Mouse (Mus musculus) heart, embryonic 15.5 days (tissue): Measurements from ENCODE around the gene Irf9. TPM values are rescaled to one million over a fixed set of nuclear protein-coding genes. Genes with fewer than 3 reads are reported as not detected.

Experiments
- ATAC-seq: fragments of 200-750 bp; cut with Nextera tagmentation; replicated peaks from 2 replicates; pipeline ENCODE4 v1.8.0; 2017; ENCODE audit warnings: low read depth, moderate TSS enrichment; ENCODE audit not compliant: insufficient number of reproducible peaks, insufficient read depth, low FRiP score
- H3K27ac ChIP-seq: fragments of 300-500 bp; sonication (generic); 2 replicates; pipeline ENCODE4 v1.5.1; 2015; ENCODE audit warnings: mild to moderate bottlenecking, inconsistent platforms
- H3K27me3 ChIP-seq: fragments of 300-500 bp; sonication (generic); 2 replicates; pipeline ENCODE4 v1.6.1; 2015; ENCODE audit warnings: inconsistent platforms
- H3K36me3 ChIP-seq: fragments of 300-500 bp; sonication (generic); 2 replicates; pipeline ENCODE4 v1.6.1; 2015; ENCODE audit warnings: mild to moderate bottlenecking, inconsistent platforms
- H3K4me1 ChIP-seq: fragments of 300-500 bp; sonication (generic); replicated peaks from 2 replicates; pipeline ENCODE4 v1.6.1; 2015; ENCODE audit warnings: inconsistent platforms
- H3K4me2 ChIP-seq: fragments of 300-500 bp; sonication (generic); 2 replicates; pipeline ENCODE4 v1.6.1; 2015; ENCODE audit warnings: inconsistent platforms, mild to moderate bottlenecking, moderate library complexity
- H3K4me3 ChIP-seq: fragments of 300-500 bp; sonication (generic); 2 replicates; pipeline ENCODE4 v1.5.1; 2015; ENCODE audit warnings: mild to moderate bottlenecking, inconsistent platforms
- H3K9ac ChIP-seq: fragments of 300-500 bp; sonication (generic); 2 replicates; pipeline ENCODE4 v1.6.1; 2015; ENCODE audit warnings: mild to moderate bottlenecking, inconsistent platforms
- H3K9me3 ChIP-seq: fragments of 300-500 bp; sonication (generic); replicated peaks from 2 replicates; pipeline ENCODE4 v1.6.1; 2016; ENCODE audit warnings: inconsistent platforms
- WGBS: fragments of 180-500 bp; shearing (Covaris S2); methylation state at CpG from one replicate; pipeline ENCODE4 v1.1.7; 2015; ENCODE audit warnings: mixed read lengths; 5-methylcytosine and 5-hydroxymethylcytosine counted together
- polyA plus RNA-seq: library from polyadenylated mRNA; unstranded; fragments of >200 nt; fragmentation: Nextera tagmentation; extraction: Ambion mirVana; gene quantifications from 2 replicates; pipeline ENCODE4 v1.2.1, GENCODE M21; 2015

The Irf9 gene
- polyA plus RNA-seq, 1 experiment from 2014 or later: 9.1 TPM

- peaks cover 10% of the 10 kb centered on the region for H3K4me1 ChIP-seq
- H3K27me3 ChIP-seq: no peaks in the 10 kb centered on the region
- WGBS: 15% methylated on average over 21 of the region's 21 CpGs
- H3K4me3 ChIP-seq: peak within 1 kb of the TSS; percentile 32
- H3K9me3 ChIP-seq: no peaks in the 10 kb centered on the region
- H3K4me2 ChIP-seq: peak within 1 kb of the TSS; percentile 56
- ATAC-seq: peak; percentile 83
- H3K36me3 ChIP-seq: no peaks in the 10 kb centered on the region
- H3K9ac ChIP-seq: peak within 1 kb of the TSS; percentile 29; the same call in 1 of the 2 replicates
- H3K27ac ChIP-seq: no peak within 1 kb of the TSS
Measured at GRCm38 (mm10) chr14:55617822-55618221, 14.5 kb downstream of the Irf9 start, which contains the start of gene Rec8. Rec8 (plus strand) TSS chr14:55618037.

DNA sequence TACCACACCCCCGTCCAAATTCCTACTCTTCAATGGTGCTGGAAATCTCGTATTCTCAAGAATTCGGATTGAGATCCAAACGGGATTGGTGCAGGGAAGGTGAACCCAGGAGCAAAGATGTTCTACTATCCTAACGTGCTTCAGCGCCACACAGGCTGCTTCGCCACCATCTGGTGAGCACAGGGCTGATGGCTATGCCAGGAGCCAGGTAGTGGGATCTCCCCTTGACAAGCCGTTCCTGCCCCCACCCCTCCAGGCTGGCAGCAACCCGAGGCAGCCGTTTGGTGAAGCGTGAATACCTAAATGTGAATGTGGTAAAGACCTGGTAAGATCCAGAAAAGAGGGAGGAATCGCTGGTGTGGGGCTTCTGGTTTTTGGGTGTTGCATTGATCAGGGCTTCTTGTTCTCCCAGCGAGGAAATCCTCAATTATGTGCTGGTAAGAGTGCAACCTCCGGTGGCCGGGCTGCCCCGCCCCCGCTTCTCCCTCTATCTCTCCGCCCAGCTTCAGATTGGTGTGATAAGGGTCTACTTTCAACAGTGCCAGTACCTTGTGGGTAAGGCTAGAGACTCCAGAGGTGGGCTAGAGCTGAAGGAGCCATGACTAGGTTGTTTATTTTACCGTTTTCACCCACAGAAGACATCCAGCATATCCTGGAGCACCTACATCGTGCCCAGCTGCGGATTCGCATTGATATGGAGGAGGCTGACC is 15.3 kb downstream of the Irf9 start:
- no peaks in the 10 kb centered on the region for H3K9me3 ChIP-seq
- H3K4me2 ChIP-seq: peak overlapping the region; percentile 56
- no peak for ATAC-seq
- peak overlapping the region; percentile 32 for H3K4me3 ChIP-seq
- no peaks in the 10 kb centered on the region for H3K36me3 ChIP-seq
- no peak overlapping the region for H3K27ac ChIP-seq
- 31% methylated on average over 22 of the region's 22 CpGs for WGBS
- H3K9ac ChIP-seq: peak overlapping the region; percentile 29; the same call in 1 of the 2 replicates
- peaks cover 8% of the 10 kb centered on the region for H3K4me1 ChIP-seq
- H3K27me3 ChIP-seq: no peaks in the 10 kb centered on the region

- Histone ChIP-seq H3K9me3 (no peaks in the 10 kb centered on the region), H3K27ac (no peak overlapping the region), H3K4me1 (0 out of 2 replicates have a peak, but pooled peaks cover 4% of the 10 kb centered on the region), H3K9ac (no peak overlapping the region), H3K36me3 (peaks cover 85% of the 10 kb centered on the region), H3K4me3 (no peak overlapping the region), H3K4me2 (no peak overlapping the region), H3K27me3 (no peaks in the 10 kb centered on the region)
- ATAC-seq: no peak
- WGBS: 85% methylated on average over 27 of the region's 27 CpGs
Measured at GRCm38 (mm10) chr14:55628077-55628827, 24.9 kb downstream of the Irf9 start.

- H3K4me2 ChIP-seq: no peak overlapping the region
- ATAC-seq: no peak
- H3K9ac ChIP-seq: no peak overlapping the region
- peaks cover 9% of the 10 kb centered on the region; the same call in 1 of the 2 replicates for H3K4me1 ChIP-seq
- H3K36me3 ChIP-seq: peaks cover 95% of the 10 kb centered on the region
- H3K4me3 ChIP-seq: no peak overlapping the region
- 57% methylated on average over 5 of the region's 5 CpGs for WGBS
- H3K9me3 ChIP-seq: no peaks in the 10 kb centered on the region
- no peaks in the 10 kb centered on the region for H3K27me3 ChIP-seq
- H3K27ac ChIP-seq: no peak overlapping the region
Measured at GRCm38 (mm10) chr14:55629312-55629711, 25.9 kb downstream of the Irf9 start.

- H3K9ac ChIP-seq: peak overlapping the region; percentile 73
- peak overlapping the region; percentile 97 for H3K4me2 ChIP-seq
- ATAC-seq: peak; percentile 36
- H3K9me3 ChIP-seq: no peaks in the 10 kb centered on the region
- 3% methylated on average over 23 of the region's 23 CpGs for WGBS
- H3K27ac ChIP-seq: peak overlapping the region; percentile 76
- peak overlapping the region; percentile 71 for H3K4me3 ChIP-seq
- H3K27me3 ChIP-seq: no peaks in the 10 kb centered on the region
- H3K36me3 ChIP-seq: peaks cover 82% of the 10 kb centered on the region
- H3K4me1 ChIP-seq: peaks cover 20% of the 10 kb centered on the region
Measured at GRCm38 (mm10) chr14:55634874-55635522, 31.6 kb downstream of the Irf9 start.

- 1% methylated on average over 33 of the region's 33 CpGs for WGBS
- peaks cover 20% of the 10 kb centered on the region for H3K4me1 ChIP-seq
- ATAC-seq: peak; percentile 87
- no peaks in the 10 kb centered on the region for H3K9me3 ChIP-seq
- peak within 1 kb of the TSS; percentile 97 for H3K4me2 ChIP-seq
- H3K4me3 ChIP-seq: peak within 1 kb of the TSS; percentile 71
- peaks cover 81% of the 10 kb centered on the region for H3K36me3 ChIP-seq
- peak within 1 kb of the TSS; percentile 76 for H3K27ac ChIP-seq
- H3K9ac ChIP-seq: peak within 1 kb of the TSS; percentile 73
- no peaks in the 10 kb centered on the region for H3K27me3 ChIP-seq
Measured at GRCm38 (mm10) chr14:55635523-55636007, 32.2 kb downstream of the Irf9 start, which contains the start of gene Ipo4. Ipo4 (minus strand) TSS chr14:55635957.

GRCm38 (mm10) chr14:55637795-55638194 is 34.4 kb downstream of the Irf9 start, which contains the start of gene Gm49378:
Gm49378 (minus strand) TSS chr14:55637895.
- Histone ChIP-seq H3K9ac (no peak within 1 kb of the TSS), H3K9me3 (no peaks in the 10 kb centered on the region), H3K4me2 (no peak within 1 kb of the TSS), H3K27ac (no peak within 1 kb of the TSS), H3K4me1 (peaks cover 26% of the 10 kb centered on the region), H3K27me3 (no peaks in the 10 kb centered on the region), H3K4me3 (no peak within 1 kb of the TSS), H3K36me3 (peaks cover 68% of the 10 kb centered on the region)
- no peak for ATAC-seq
- 90% methylated on average over 9 of the region's 9 CpGs for WGBS

GRCm38 (mm10) chr14:55640816-55641215 is 37.4 kb downstream of the Irf9 start:
- H3K9me3 ChIP-seq: no peaks in the 10 kb centered on the region
- no peak for ATAC-seq
- WGBS: 96% methylated on average over 14 of the region's 14 CpGs
- no peak overlapping the region for H3K27ac ChIP-seq
- H3K4me3 ChIP-seq: no peak overlapping the region
- peaks cover 26% of the 10 kb centered on the region for H3K4me1 ChIP-seq
- no peaks in the 10 kb centered on the region for H3K27me3 ChIP-seq
- no peak overlapping the region for H3K9ac ChIP-seq
- no peak overlapping the region for H3K4me2 ChIP-seq
- H3K36me3 ChIP-seq: peaks cover 54% of the 10 kb centered on the region

GRCm38 (mm10) chr14:55641291-55641690 is 37.9 kb downstream of the Irf9 start:
- peaks cover 51% of the 10 kb centered on the region for H3K36me3 ChIP-seq
- no peak overlapping the region for H3K27ac ChIP-seq
- ATAC-seq: no peak
- H3K4me3 ChIP-seq: no peak overlapping the region
- no peak overlapping the region for H3K4me2 ChIP-seq
- H3K4me1 ChIP-seq: peaks cover 22% of the 10 kb centered on the region
- 93% methylated on average over 13 of the region's 13 CpGs for WGBS
- H3K9ac ChIP-seq: no peak overlapping the region
- H3K27me3 ChIP-seq: no peaks in the 10 kb centered on the region
- no peaks in the 10 kb centered on the region for H3K9me3 ChIP-seq

DNA sequence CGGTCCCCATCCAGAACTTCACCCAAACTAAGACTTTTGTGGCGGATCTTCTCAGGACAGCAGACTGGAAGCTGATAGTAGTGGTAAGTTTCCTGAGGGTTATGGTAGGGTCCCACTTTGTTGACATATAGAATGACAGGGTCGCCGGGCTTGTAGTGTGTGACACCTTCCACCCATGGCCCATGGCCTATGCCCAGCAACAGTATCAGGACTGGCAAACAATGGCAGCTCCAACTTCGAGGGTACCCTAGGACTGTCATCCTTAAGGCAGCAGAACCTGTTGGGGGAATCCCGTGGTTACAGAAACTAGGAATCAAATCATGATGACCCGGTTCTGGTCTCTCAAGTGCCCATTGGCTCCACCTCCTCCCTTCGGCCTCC is 39.3 kb downstream of the Irf9 start:
- H3K27me3 ChIP-seq: no peaks in the 10 kb centered on the region
- peaks cover 21% of the 10 kb centered on the region for H3K4me1 ChIP-seq
- peak overlapping the region; percentile 93 for H3K4me3 ChIP-seq
- peak overlapping the region; percentile 93 for H3K27ac ChIP-seq
- peak; percentile 27; the same call in 1 of the 2 replicates for ATAC-seq
- H3K36me3 ChIP-seq: peaks cover 37% of the 10 kb centered on the region
- no peaks in the 10 kb centered on the region for H3K9me3 ChIP-seq
- H3K9ac ChIP-seq: peak overlapping the region; percentile 86
- peak overlapping the region; percentile 78 for H3K4me2 ChIP-seq
- 19% methylated on average over 8 of the region's 8 CpGs for WGBS
